Mouse (Mus musculus) adrenal gland, postnatal 4 days (tissue): ENCODE results near the gene Gsto2. TPM values are rescaled to one million over a fixed set of nuclear protein-coding genes. Genes with fewer than 3 reads are reported as not detected.

Experiments used
- DNase-seq, 2 experiments: peaks; one replicate each; pipeline ENCODE4 v3.0.0; 2021 to 2022; ENCODE audit warnings: low spot score in 2 of 2, mixed read lengths in 2 of 2
- total RNA-seq, 2 experiments: library from RNA; stranded (reverse); gene quantifications; 2 replicates each; pipeline ENCODE4 v1.2.3; 2021

Gene Gsto2
- total RNA-seq, 2 experiments from 2014 or later = 1.0 to 2.5 TPM

DNA sequence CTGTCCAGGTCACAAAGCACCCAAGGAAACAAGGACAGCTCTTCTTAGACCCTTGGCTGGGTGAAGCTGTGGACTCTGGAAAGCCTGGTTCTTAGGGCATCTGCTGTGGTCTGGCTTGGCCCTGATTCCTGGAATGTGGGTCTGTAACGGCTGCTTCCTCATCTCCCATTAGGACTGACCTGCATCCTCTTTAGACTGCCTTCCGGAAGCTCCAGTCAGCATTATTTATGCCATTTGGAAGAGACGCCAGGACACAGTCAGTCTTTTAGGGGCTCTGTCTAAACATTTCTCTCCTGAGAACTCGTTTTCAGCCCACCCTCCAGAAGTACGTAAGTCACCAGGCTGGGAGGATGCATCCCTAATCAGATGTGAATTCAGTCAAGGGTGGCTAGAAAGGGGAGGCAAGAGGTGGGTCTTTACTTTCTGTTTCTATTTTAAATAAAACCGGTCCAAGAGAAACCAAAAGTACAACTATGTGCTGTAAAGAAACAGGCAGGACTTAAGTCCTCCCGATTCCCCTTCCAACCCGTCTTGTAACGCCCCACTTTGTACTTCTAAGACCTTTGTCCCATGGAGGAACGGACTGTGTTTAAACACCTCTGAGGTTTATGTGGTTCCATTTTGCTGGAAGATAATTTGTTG, 25.3 kb downstream of the Gsto2 start:
- DNase-seq = no peak

DNA sequence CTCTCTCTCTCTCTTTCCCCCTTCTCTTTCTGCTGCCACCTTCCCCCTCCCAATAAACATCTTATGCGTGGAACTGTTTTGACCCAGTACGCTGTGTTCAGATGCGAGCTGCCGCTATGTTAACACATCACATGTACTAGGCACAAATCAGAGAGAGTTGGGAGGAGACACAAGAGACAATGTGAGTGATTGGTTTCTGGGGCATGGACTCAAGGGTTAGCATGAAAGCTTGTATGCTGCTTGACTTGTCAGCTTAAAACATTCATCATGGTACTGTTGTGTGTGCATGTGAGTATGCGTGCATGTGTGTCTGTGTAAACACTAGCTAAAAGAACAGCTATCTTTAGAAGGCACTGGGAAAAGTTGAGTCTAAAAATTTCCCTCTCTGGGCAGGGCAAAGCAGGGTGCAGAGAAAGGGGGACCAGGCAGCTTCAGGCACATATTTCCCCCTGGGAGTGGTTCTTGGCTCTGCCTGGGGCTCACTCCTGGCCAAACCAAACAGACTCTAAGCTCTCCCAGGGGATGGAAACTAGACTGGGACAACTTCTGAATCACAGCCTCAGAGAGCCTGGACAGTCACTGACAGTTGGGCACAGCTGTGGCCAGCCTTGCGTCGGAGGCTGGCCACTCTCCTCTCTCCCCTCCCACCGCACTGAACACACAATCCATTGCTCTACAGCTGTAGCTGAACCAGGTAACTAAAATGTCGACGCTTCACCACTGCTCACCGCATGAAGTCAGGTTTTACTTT, 26.4 kb downstream of the Gsto2 start:
- DNase-seq = no peak

DNA sequence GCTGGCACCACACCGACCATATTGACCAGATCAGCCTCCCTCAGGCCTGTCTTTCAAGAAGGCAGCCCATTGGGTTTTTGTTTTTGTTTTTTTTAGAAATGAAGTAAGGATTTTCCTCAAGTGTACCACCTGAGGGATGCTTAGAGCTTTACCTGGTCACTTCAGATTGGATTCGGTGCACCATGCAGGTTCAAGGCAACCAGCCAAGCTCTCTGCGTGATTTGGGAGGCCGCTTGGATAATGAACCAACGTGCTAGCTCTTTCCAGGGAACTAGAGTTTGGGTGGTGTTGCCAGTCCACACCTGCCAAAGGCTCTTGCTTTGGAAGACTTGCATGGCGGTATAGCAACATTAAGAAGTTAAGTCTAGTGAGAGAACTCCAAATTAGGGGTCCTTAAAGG, 27.8 kb downstream of the Gsto2 start:
- DNase-seq = no peak

DNA sequence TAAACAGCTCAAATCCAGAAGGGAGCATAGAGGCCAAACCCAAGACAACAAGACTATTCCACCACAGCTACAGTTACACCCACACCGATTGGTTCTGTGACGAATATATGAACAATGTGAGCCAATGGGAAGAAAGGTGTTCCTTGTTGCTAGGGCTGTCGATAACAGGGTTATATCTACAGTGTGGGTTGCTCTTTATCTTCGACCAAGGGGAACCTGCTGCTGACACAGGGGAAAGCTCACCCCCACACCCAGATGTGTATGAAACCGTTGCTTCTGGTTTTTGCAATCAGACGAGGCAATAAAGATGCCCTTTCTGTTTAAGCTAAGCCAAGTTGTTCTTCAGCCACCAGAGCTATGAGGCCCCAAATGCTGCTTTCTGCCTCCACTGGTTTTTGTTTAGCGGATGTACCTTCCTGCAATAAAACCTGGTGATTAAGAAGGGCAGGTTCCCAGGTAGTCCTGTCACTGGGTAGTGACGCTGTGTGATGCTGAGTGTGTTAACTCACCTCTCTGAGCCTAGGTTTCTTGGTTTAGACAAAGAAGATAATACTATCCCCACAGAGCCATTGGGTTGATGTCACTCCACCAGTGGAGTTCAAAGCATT, 33.2 kb downstream of the Gsto2 start:
- DNase-seq = no peak

DNA sequence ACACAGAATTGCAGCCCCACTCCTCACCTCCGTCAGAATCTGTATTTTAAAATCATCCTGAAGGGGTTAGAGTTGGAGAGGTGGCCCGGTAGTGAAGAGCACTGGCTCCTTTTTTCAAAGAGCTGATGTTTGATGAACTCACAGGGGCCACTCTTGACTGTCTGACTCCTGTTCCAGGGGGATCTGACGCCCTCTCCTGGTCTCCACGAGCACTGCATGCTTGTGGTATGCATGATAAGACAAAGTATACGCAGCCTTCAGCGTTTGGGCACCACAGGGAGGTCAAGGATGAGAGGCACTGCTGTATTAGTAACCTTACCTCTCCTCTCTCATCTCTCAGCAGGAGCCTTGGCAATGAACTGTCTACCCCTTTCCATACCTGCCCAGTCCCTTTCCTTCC, 34.7 kb downstream of the Gsto2 start:
- no peak for DNase-seq

DNA sequence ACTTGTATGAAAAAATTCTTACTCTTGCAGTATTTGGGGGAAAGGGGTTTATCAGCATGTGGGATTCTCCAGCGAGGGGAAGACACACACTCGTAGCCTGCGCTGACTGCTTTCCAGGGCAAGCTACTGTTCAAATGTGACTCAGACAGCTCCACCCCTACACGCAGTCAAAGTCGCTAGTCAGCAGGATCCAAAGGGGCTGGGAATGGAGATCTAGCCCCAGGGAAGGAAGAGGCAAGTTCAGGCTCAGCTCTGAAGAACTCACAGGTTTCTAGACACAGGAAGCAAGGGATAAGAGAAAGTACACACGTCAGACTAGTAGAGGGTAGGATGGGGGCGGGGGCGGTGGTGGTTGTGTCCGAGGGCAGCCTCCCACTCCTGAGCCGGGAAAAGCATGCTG, 35.2 kb downstream of the Gsto2 start:
- DNase-seq = no peak

DNA sequence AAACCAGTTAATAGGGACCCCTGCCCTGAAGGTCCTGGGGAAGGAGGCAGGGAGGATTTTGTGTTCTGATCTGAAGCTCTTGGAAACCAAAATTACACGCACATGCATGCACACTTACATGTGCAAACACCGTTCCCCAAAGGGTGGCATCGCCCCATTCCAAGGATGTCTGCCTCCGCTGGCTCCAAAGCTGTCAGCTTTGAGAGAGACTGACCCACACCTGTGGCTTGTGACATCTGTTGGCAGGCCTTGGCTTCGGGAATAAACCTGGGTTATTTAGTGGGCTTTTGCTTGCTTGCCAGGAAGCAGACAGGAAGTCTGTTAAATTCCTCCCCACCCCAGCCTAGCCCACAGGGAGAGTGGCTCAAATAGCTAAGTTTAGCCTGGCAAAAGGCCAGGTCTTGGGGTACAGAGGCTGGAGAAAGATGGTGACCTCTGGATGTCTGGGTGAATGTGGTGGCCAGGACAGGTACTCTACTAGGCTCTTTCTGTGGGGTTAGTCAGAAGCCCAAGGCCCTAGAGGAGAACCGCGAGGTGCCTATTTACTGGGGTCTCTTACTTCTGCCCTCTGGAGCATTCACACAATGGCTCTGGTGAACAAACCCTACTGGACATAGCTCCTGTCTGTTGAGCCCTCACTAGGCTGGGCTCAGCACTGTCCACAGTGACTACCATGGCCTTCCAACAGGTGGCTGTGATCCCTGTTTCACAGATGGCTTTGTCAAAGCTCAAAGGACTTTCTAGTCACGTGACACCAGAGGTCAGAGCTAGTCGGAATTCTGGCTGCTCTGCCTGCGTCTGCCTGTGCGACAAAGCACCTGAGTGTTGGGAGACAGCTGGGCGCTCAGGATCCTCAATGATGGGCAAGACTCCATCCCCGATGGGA, 37.2 kb downstream of the Gsto2 start:
- DNase-seq = no peak

DNA sequence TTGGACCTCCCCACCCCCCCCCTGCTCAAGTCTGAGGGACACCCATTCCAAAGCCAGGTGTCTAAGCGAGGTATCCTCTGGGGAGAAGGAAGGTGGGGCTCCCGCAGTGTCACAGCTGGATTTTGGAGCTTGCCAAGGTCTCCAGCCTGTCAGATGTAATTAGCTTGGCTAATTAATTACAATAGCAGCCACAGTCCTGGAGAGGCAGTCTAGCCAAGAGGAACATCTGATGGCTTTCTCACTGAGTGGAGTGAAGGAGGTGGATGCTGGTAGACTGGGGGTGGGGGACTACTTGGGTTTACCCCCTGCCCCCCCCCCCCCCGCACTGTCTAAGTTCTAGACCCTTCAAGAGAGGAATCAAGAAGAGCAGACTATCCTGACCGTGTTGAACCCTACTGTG, 38.3 kb downstream of the Gsto2 start:
- DNase-seq = no peak

DNA sequence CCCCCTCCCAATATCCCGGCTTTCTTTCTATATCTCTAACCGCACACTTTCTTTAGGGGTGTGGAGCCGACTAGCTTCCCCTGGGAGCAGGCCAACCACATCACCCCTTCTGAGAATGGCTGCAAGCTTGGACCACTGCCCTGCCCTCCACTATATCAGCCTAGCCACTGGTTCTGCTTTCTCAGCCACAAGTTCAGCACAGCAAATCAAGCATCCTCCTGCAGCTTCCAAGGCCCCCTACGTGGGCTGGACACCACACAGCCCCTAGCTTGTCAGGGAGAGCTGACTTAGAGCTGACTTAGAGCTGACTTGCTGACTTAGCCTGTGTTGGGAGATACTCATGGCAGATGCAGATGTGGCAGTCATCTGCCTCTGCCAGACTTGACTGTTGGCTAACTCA, 39.7 kb downstream of the Gsto2 start:
- DNase-seq = no peak

DNA sequence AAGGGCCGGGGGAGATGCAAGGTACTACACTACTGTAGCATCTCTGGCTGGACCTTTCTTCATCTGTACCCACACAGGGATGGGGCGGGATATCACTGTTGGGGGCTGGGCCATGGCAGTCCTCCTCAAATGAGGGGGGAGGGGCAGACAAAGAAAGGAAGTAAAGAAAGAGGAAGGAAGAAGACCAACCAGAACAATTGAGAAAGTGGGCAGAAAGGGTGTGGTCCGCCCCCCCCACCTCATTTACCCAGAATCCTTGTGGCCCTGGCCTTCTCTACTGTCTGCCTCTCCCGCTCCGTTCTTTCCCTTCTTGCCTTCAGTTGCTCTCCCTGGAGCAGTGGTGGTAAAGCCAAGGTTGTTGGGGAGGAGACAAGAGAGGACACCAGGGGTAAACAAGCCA, 40.3 kb downstream of the Gsto2 start:
- DNase-seq = no peak

DNA sequence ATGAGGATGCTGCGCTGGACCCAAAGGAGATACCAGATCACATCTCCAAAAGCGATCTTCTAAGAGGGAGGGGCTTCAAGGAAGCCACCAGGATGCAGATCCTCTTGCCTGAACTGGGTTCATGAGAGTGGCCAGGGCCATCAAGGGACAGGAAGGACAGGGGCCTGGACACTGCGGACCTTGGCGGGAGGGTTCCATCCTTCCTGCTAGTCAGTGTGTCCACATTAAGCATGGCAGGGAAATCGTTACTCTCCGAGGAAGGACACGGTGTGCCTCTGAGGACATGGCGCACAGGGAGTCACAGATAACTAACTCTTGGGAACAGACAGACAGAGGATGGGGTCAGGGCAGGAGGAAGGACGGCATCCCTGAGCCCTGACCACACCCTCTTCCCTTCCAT, 42.3 kb downstream of the Gsto2 start:
- no peak for DNase-seq

DNA sequence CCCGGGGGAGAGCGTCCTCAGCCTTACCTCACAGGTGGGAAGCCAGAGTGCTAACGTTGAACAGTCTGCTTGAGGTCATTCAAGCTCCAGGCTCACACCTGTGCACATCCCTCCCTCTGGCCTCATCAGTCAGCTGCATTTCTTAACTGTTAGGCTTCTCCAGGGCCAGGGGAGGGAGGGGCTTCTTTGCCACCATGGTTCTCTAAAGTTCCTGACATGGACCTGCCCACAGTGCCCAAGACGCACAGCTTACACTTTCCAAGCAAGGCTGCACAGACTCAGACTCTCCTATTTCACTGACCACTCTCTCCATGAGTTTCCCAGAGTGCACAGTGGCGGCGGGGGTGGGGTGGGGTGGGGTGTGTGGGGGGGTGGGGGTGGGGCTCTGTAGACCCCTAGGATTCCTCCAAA, 43.6 kb downstream of the Gsto2 start:
- no peak for DNase-seq

DNA sequence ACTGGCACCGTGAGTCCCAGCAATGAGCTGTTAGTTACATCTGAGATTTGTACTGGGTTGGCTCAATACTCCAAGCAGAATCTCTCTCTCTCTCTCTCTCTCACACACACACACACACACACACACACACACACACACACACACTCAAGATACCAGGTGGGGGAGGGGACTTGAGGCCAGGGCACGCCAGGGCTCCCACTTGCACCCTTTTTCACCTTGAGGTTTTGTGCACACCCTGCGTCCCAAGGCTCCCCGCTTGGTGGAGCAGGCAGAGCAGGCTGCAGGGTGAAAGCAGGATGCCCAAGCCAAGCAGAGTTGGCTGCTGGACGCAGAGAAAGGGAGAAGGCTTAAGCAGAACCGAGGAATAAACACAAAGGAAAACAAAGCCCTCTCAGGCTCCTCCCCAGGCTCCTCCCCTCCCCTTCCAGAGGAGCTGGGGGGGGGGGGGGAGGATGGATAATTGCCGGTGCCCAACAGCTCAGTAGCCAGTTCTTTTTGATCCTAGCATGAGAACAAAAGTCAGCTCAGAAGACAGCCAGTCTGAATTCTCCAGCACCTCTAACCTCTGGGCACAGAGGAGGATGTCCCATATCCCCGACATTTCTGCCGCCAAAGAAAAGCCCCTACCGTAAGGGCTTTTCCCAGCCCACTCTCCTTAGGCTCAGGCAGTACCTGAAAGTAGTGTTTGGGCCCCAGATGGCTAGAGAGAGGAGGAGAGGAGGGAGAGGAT, 44.2 kb downstream of the Gsto2 start:
- no peak for DNase-seq

DNA sequence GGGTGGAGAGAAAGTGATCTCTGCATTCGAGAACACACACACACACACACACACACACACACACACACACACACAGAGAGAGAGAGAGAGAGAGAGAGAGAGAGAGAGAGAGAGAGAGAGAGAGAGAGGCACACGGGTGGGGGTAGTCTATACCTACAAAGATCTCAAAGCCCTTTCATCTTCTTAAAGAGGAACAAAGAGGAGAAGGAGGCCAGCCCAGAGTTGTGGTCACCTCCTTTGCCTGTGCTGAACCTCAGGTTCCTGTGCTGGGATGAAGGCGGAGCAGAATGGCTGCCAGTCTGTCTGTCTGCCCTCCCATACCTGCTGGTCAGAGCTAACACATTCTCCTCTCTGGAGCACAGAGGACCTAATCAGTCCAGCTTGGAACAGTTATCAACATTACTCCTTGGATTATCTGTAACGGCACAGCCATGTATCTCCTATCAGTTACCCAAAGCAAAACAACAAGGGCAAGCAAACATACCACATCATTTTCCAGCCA, 44.8 kb downstream of the Gsto2 start:
- DNase-seq = no peak

DNA sequence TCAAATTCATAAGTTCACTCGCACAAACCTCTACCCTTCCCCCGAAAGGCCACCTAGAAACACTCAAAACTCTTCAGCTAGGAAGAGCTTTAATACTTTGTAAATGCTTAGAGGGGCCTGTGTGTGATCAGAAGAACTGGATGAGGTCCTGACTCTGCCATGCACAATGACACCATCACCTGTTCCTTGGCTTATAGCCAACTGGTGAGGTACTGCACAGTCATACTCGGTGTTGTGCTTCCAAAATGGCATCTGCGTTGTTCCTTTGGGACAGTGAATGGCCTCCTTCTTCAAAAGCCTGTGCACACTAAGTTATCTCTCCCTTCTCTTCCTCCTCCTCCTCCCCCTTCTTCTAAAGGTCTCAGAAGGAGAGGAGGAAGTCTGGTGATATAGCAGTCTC, 45.4 kb downstream of the Gsto2 start:
- DNase-seq = no peak

DNA sequence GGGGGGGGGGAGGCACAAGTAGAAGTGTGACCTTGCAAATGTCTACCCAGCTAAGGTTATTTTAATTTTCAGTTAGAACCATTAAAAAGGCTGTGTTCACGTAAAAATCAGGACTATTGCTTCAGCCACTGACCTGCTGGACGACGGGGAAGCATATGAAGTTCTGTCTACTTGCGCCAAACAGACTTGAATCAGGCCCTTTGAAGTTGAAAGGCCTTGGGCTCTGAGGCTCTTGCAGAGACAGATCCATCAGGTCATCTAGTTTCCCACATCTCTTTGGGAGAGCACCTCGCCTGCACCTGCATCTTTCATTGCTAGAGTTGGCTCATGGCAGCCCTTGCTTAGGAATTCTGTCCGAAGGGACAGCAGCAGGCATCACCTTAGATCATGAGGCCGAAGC, 48.0 kb downstream of the Gsto2 start:
- DNase-seq = no peak

DNA sequence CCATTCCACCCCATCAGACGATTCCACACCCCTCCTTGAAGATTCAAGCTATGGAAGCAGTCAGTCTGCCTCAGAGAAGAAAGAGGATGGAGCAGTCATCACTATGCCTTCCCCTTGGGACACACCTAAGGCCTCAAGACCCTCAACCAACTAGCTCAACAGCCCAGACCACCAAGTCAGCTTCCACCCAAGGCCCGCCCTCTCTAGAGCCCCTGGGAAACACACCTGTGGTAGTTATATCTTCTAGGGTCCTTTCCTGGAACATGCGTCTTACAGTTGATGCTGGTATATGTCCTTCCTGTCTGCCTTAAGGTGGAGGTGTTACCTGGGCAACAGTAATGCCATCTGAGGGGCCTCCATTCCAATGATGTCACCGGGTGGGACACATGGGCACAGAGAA, 48.9 kb downstream of the Gsto2 start:
- DNase-seq = no peak

DNA sequence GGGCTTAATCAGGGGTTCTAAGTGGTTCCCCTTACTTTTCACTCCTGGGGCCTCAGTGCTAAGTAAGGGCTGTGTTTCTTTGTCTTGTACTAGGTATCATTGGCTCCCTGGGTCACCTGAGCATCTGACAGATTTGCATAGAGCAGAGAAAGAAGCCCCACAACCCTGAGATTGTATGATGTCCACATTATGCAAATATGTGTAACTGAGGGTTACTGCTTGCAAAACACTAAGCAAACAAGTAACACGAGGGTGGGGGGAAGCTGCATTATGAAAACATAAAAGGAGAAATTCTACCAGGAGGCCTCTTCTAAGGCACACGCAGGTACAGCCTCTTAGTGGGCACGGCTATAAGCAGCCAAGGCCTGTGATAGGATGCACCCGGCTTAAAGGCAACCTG, 49.9 kb downstream of the Gsto2 start:
- no peak for DNase-seq

DNA sequence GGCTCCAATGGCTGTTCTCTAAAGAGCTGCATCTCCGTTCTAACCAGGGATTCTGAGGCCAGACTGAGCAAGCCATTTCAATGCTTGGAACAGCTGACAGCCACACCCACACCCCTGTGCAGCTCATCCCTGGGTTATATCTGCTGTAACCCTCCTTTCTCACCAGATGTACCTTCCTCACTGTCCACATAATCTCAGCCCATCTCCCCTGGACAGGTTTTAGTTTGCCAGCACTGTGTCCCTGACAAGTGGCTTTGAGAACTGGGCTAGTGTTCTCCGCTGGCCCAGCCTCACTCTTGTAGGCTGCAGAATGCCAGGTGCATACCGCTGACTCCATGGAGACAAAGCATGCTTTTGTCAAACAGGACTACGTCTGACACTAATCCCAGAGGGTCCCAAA, 52.1 kb downstream of the Gsto2 start:
- DNase-seq = no peak

DNA sequence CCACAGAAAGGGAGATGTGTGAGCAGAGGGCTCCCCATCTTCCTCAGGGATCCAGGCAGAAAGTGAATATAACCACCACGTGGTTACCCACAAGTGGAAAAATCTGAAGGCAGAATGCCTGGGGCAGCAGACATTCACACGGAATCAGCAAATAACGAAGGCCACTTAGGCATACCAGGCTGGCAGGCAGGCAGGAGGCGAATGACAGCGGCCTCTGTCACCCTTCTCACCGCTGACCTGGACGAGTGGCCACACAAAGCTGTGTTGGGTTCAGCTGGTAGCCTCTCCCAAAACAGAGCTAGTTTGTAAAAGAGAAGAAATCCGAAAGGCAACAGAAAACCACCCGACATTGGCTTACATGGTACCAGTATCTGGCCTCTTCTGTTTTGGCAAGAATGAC, 52.7 kb downstream of the Gsto2 start:
- DNase-seq = no peak
